Mouse (Mus musculus) testis, adult 2 months (tissue): Measurements from ENCODE around the gene Hoxb6. TPM values are rescaled to one million over a fixed set of nuclear protein-coding genes. Genes with fewer than 3 reads are reported as not detected.

ENCODE experiments used
- H3K27ac ChIP-seq: fragments of 200-500 bp; 2 replicates; pipeline ENCODE4 v1.5.1; 2012; ENCODE audit warnings: low read depth, low read length; ENCODE audit not compliant: control insufficient read depth, insufficient read depth
- H3K27me3 ChIP-seq: fragments of 200-500 bp; 2 replicates; pipeline ENCODE4 v1.6.1; 2012; ENCODE audit warnings: mild to moderate bottlenecking, low read length, moderate library complexity; ENCODE audit not compliant: control insufficient read depth, insufficient read depth
- H3K36me3 ChIP-seq: fragments of 200-500 bp; 2 replicates; pipeline ENCODE4 v1.6.1; 2012; ENCODE audit warnings: mild to moderate bottlenecking, low read length; ENCODE audit not compliant: control insufficient read depth, insufficient read depth
- H3K4me1 ChIP-seq: fragments of 200-500 bp; 2 replicates; pipeline ENCODE4 v1.6.1; 2012; ENCODE audit warnings: low read length; ENCODE audit not compliant: control insufficient read depth, insufficient read depth
- H3K4me3 ChIP-seq: fragments of 200-500 bp; 2 replicates; pipeline ENCODE4 v1.5.1; 2012; ENCODE audit warnings: low read depth, mild to moderate bottlenecking, low read length, moderate library complexity, mixed read lengths; ENCODE audit not compliant: control insufficient read depth
- CTCF ChIP-seq: fragments of 200-500 bp; IDR thresholded peaks from 2 replicates; pipeline ENCODE4 v1.5.1; 2012; ENCODE audit warnings: low read depth, mild to moderate bottlenecking, inconsistent platforms, low read length, moderate library complexity; ENCODE audit not compliant: control insufficient read depth, insufficient read depth, insufficient replicate concordance
- POLR2A ChIP-seq: fragments of 200-500 bp; IDR thresholded peaks from 2 replicates; pipeline ENCODE4 v1.6.1; 2012; ENCODE audit warnings: low read depth, mild to moderate bottlenecking, inconsistent platforms, low read length, moderate library complexity; ENCODE audit not compliant: control insufficient read depth
- polyA plus RNA-seq: library from polyadenylated mRNA; depleted of rRNA; stranded (reverse); fragments of >200 nt; gene quantifications from 2 replicates; pipeline ENCODE4 v1.2.3, GENCODE M21; 2012

Gene Hoxb6
- polyA plus RNA-seq, 1 experiment: 0.15 TPM

DNA sequence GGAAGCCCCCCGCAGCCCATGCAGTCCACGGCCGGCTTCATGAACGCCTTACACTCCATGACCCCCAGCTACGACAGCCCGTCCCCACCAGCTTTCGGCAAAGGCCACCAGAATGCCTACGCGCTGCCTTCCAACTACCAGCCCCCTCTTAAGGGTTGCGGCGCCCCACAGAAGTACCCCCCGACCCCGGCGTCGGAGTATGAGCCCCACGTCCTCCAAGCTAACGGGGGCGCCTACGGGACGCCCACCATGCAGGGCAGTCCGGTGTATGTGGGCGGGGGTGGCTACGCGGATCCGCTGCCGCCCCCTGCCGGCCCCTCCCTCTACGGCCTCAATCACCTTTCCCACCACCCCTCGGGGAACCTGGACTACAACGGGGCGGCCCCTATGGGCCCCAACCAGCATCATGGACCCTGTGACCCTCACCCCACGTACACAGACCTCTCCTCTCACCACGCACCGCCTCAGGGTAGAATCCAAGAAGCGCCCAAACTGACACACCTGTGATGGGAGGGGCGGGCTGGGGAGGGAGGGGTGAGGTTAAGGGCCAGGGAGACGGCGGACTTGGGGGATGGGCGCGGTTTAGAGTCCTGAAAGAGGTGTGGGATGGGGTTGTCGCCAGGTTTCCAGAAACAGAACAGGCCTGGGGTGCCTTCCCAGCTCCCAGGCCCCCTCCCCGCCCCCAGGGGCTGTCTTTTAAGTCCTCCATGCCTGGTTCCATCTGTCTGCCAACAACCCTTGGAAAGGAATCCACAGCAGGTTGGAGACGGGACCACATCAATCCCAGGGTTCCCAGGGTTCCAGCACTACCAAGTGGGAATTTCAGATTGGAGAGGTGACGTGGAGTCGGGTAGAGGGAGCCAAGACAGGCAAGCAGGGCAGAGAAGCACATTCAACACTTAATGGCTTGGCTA is 53.9 kb downstream of the Hoxb6 start:
- H3K27ac ChIP-seq: no peak overlapping the region
- TF ChIP-seq POLR2A (no peak), CTCF (no peak)
- peak overlapping the region; percentile 0 for H3K4me3 ChIP-seq
- H3K4me1 ChIP-seq: peaks cover 20% of the 10 kb centered on the region
- peaks cover 18% of the 10 kb centered on the region for H3K27me3 ChIP-seq
- H3K36me3 ChIP-seq: no peaks in the 10 kb centered on the region

DNA sequence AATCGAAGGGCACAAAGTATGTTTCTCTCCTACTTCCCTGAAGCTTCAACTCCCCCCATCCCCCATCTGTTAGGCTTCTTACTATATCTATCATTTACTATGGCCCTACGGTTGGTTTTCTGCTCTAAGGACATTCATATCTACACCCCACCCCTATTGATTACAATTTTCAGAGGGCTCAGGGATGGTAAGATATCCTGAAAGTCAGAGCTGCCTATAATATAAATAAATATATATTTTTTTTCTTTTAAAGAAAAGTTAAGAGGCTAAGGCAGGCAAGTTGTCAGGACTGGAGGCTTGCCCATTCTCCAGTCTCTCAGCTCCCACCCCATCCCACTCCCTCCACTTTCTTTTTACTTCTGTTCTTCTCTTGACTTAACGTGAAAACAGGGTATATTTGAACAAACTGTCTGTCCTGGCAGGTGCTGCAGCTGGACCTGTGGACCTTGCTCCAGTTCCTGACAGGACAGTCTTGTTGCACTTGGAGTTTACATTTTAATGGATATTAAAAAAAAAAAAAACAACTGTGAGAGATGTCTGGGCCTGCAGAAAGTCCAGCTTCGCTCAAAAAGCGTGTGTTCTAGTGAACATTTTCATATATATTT is 54.7 kb downstream of the Hoxb6 start:
- no peaks in the 10 kb centered on the region for H3K36me3 ChIP-seq

DNA sequence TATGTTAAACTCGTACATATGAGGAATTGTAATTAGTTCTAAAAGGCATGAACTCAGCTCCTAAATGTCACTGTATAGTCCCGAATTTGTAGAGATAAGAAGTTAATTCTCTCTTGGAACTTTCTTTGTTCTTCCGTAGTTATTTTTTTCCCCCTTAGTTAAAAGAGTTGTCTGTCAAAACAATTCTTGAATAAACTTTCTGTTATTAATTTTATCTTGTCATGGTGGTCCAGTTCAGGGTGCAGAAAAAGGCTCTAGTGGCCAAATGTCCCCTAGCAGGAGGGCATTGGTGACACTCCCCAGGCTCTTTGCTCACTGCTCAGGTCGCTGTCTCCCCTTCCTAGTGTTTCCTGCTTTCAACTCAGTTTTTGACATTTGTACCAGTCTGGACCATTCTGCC is 55.4 kb downstream of the Hoxb6 start:
- Histone ChIP-seq H3K4me3 (no peak overlapping the region), H3K4me1 (peaks cover 14% of the 10 kb centered on the region), H3K27me3 (peaks cover 19% of the 10 kb centered on the region), H3K36me3 (no peaks in the 10 kb centered on the region), H3K27ac (no peak overlapping the region)
- TF ChIP-seq POLR2A: no peak
- no peak for TF ChIP-seq CTCF

More for the DNA sequence above, 54.7 kb downstream of the Hoxb6 start:
- H3K27me3 ChIP-seq: peaks cover 15% of the 10 kb centered on the region
- TF ChIP-seq CTCF (no peak), POLR2A (no peak)
- H3K27ac ChIP-seq: no peak overlapping the region
- peaks cover 14% of the 10 kb centered on the region for H3K4me1 ChIP-seq
- no peak overlapping the region for H3K4me3 ChIP-seq

DNA sequence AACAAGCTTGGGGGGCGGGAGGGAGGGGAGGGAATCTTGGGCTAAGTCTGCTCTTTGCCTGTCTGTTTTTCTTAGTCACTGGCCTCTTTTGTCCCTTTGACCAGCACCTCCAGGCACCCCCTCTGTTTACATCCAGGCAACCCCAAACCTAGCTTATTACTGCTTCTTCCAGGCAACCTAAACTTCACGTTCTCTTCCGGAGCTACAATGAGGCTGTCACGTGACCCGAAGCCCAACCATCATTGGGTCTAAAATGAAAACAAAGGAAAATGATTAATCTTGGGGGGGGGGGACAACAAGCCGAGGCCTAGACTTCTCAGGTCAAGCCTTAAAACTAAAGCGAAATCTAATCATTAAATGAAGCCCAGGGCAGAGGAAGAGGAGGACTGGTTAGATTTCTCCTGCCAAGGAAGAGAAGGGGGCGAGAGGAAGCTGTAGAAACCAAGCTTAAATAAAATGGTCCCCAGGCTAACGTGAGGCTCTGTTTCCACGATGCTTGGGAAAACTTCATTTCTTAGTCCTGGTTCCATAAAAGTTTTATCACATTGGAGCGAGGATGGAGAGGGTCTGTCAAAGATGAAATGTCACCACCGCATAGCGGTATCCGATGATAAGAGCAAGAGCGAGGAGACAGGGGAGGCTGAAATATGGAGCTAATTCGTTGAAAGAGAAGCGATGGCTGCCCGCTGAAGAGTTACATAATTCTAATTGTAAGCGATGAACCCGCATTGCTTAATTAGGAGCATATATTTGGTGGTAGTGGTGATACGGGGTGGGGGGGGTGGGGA is 56.1 kb downstream of the Hoxb6 start:
- Histone ChIP-seq H3K36me3 (no peaks in the 10 kb centered on the region), H3K27ac (no peak overlapping the region), H3K4me3 (no peak overlapping the region), H3K27me3 (peaks cover 19% of the 10 kb centered on the region), H3K4me1 (peaks cover 14% of the 10 kb centered on the region)
- no peak for TF ChIP-seq POLR2A
- TF ChIP-seq CTCF: no peak

DNA sequence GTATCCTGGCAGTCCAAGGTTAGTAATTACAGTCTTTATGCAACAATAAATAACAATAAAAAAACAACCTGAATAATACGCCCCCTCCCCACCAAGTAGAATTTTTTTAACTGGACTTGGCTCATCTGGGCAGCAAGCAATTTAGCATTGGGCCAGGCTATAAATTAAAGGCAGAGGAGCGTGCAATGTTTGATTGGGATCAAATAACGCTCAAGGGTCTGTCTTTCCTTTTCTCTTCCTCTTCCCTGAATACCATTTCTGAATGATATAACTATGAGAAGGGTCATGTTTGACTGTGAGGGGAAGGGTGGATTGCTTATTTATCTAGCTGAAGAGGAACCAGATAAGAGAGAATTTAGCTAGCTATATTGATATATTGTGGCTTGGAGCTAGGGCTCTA is 56.7 kb downstream of the Hoxb6 start:
- peaks cover 16% of the 10 kb centered on the region for H3K27me3 ChIP-seq
- H3K27ac ChIP-seq: no peak overlapping the region
- no peak for TF ChIP-seq POLR2A
- TF ChIP-seq CTCF: no peak
- peaks cover 14% of the 10 kb centered on the region for H3K4me1 ChIP-seq
- no peaks in the 10 kb centered on the region for H3K36me3 ChIP-seq
- H3K4me3 ChIP-seq: no peak overlapping the region

DNA sequence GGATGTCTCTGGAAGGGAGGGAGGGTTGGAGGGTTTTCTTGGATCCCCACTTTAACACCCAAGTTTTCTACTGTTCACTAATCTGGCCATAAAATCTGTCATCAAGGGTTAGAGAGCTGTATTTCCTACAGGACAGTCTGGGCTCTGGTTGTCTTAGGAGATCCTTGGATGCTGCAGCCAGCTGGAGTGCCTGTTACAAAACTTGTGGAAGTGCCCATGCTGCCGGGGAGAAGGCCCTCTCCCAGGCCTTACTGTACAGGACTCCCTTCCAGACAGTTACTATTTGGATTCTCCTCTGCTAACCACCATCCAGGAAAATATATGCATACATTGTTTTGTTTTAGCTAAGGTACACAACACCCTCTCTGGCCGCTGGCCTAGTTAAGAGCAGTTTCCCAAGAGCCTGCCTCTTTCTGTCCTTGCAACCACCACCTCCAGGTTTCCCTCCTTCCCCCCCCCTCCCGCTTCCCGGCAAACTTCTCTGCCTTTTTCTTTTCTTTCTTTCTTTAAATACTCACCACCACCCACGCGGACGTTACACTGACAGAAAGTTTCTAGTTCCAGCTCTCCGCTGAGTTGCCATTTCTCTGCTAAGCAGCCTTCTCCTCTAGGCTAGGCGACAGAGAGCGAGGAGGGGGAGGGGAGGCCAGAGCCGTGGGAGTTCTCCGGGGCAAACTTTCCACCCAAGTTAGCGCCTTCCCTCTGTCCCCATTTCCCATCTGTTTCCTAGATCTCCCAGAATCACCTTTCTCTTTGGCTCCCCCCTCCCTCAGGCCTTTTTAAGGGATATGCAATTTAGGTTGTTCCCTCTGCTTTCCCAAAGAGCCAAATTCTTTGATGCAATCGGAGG is 57.4 kb downstream of the Hoxb6 start:
- peaks cover 9% of the 10 kb centered on the region for H3K4me1 ChIP-seq
- H3K4me3 ChIP-seq: no peak overlapping the region
- H3K27me3 ChIP-seq: peaks cover 9% of the 10 kb centered on the region
- H3K27ac ChIP-seq: no peak overlapping the region
- TF ChIP-seq POLR2A (no peak), CTCF (no peak)
- H3K36me3 ChIP-seq: no peaks in the 10 kb centered on the region
